Mouse (Mus musculus) CD4-positive helper T cell, adult 2 months (primary cell): ENCODE results near the gene Naa30.
A peak's percentile ranks its signal among the peaks of the same experiment; 100 is the strongest.
"Not testable (repeated sequence)": the region's sequence is repeated elsewhere in the genome, so short reads cannot be mapped to it uniquely, and the experiment has no call there.

Source experiments
- DNase-seq: peaks from one replicate; pipeline ENCODE4 v3.0.0-alpha.2; 2012; ENCODE audit warnings: low read depth, missing footprints, low spot score

Naa30 gene

DNA sequence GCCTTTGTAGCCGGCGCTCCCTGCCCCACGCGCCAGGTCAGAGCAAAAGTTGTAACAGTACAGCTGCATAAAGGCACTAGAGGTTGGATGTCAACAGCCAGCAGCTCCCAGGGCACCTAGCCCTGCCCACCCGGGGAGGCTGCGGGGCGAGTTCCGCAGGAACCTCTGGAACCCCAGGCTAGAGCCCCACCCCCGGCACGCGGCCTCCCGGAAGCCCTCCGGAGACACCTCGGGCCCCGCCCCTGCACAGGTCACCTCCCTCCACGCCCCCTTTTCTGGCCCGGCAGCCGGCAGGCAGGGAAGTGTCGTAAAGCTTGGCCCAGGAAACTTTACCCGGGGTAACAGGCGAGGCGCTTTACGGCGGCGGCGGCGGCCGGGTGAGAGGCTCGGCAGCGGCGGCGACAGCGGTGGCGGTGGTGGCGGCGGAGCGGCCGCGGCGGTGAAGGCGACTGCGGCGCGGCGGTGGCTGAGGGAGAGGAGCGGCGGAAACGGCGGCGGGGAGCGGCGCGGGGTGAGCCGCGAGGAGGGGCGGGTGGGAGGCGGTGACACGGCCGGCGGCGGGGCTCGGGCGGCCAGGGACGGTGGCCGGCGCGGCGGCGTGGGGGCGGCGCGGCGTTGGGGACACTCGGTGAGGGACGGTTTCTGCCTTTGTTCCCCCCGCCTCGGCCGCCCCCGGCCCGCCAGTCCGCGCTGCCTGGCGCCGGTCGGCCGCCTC is at the start of gene Naa30:
Gene Naa30, plus strand, starts transcription at position 360 of the 715 bp plus-strand sequence.
- peak; percentile 97 for DNase-seq

DNA sequence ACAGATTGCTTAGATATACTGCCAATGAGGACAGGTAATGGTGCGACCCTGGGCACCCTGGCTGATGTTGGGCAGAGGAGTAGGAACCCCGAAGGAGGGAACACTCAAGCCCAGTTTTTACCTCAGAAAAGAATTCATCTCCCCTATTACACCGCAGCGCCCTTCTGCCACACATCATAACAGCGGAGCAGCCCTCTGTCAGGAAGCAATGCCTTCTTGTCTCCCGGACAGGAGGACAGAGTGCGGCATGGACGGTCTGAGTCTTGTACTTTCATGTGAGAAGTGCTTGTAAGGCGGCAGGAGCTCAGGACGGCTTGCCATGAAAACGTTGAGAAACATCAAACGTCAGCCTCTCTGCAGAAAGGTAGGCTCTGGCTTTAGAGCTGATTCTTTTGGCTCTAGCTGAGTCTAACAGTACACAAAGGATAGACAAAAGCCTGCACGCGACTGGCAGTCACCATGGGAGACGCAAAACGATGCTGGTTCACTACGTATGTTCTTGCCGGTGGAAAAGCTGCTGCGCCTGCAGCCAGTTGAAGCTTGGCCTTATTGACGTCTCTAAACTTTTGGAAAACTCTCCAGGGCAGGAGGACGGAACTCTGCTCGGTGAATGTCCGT is 44.8 kb upstream of the Naa30 start:
- DNase-seq, result no peak

DNA sequence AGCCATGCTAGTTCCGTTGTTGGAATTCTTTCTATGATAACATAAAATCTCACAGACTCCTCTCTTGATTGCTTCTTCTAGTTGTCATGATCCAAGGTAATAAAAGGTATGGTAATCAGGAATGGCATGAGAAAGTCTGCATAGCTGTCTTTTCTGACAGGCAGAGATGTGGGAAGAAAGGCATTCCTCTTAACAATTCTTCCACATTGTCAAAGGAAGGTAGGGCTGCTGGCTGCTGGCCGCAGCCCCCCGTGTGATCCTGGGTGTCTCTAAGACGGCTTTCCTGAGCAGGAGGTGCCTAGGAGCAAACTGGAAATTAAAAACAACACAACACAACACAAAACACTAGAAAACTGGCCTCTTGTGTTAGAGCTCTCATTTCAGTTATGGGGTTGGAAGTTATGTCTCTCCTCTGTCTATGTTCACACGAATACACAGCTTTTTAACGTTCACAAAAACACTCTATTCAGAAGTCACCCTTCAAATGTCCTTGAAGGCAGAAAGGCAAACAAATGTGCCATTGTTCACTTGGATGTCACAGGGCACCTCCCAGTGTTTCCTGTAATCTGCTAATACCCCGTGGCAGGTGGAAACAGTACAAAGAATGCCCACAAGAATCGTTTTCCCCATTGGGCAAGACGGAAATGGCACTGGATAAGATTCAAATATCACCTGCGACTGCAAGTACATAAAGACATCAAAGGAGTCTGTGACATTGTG is 43.3 kb upstream of the Naa30 start:
- no peak for DNase-seq

DNA sequence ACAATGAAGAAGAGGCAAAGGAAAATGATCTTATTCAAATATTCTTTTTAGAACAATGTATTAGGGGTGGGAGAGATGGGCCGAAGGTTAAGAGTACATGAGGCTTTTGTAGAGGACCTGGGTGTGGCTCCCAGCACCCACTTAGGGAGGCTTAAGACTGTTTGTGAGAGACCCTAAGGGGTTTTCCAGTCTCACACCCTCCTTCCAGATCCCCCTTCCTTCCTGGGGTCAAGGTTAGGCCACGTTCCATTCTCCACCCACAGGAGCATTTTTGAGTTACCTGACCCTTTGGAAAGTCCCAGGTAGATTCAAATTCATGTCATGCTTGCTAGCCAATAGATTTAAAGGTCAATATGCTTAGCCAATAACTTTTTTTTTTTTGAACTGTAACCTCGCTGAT is 39.6 kb upstream of the Naa30 start:
- DNase-seq, result no peak

DNA sequence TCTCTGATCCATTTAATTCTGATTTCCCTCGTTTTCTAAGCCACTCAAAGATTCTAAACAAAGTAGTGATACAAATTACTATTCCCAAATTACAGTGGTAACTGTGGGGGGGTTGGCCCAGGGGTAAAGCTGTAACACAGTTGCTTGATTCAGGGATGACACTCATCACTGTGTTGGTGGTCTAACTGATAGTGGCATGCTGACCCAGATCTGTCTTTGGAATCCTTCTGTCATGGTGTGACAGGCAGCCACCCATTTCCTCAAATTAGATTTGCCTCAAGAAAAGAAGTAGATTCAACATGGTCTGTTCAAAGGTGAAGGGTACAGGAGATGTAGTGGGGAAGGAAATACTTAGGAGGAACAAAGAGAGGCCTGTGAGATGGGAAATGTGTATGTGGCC is 33.9 kb upstream of the Naa30 start:
- DNase-seq, result no peak

DNA sequence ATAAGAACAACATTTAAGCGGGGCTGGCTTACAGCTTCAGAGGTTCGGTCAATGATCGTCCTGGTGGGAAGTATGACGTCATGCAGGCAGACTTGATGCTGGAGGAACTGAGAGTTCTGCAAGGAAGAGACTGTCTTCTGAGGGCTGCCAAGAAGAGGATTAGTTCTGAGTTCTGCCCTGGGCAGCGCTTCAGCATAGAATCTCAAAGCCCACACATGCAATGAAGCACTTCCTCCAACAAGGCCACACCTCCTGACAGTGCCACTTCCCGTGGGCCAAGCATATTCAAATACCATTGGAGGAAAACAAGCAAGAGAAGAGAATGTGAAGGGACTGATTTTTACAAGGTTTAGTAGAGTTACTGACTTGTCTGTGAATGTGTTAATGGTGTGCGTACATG is 31.3 kb upstream of the Naa30 start:
- DNase-seq, result no peak

DNA sequence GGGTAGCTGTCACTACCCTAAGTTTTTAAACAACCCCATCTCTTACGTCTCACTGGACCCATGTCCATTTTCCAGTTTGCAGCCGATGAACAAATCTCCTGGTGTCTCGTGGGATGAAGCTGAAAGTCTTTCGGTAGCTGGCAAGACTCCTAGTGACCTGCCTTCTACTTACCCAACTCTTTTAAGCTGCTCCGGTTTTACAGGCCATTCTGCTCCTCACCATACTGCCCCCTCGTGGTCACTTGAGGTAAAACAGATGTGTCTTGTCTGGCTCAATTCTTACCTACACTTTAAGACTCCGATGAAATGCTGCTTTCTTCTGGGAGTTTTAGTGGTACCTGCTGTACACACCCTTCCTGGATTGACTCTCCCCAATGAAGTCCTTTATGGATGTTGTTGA is 18.2 kb upstream of the Naa30 start:
- DNase-seq, result peak; percentile 75

DNA sequence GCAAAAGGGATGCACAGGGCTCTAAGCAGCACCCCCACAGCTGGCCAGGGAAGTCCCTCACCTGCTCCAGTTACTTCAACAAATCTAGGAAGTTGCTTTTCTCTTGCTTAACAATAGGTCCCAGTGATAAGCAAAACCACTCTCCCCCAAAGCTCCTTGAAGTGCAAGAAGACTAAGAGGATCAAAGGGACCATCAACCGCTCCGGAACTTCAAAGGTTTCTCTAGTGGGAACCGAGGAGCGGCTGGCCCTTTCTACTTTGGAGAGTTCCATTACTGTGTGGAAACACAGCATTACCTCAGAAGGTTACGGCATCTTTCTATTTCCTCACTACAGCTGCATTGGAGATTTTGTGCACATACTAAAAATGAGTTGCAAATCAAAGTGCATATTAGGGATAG is 16.5 kb upstream of the Naa30 start:
- peak; percentile 79 for DNase-seq

DNA sequence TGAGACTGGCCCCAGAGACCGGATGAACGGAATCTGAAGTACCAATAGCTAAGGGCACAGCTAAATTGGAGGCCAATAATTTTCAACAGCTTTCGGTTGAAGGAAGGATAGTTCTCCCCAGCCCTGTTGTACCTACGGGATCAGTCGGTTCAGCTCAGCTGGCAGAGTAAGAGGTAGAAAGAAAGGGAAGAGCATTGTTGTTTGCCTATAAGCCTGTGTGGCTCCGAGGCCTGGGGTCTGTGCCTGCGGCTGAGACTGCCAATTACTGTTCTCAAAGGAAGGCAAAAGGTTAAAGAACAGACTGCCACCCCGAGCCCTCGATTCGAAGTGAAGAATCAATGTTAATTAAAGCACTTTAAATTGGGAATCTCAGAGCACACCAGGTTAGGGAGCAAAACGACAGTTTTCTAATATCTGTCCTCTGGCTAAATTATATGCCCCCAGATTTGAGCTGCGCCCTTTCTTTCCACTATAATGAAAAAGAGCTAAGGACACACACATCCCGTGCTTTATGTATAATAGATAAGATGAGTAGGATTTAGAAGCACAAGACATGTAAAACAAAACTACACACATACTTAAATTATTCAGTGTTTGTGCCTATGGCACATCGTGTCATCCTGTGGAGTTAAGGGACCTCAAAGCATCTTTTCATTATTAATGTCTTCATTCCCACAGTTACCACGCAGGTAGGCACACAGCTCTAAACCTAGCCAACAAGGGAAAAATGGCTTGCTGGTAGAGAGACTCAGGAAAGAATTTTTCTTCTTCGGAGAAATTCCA is 13.7 kb upstream of the Naa30 start:
- DNase-seq, result no peak

DNA sequence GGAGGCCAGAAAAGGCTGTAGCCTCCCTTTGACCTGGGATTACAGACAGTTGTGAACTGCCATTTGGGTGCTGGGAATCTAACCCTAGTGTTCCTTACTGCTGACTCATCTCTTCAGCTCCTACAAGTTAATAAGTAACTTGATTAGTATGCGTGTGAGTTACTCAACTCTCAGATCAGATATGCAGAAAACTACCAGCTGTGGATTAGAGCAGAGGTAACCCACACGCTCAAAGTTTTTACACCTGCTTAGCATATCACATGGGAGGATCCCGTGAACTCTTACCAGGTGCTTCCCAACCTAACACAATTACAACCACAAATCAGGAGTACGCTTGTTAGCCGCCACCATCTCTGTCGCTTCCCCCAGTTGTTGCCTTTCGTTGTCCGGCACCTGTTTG is 740 bp upstream of the Naa30 start:
- no peak for DNase-seq

DNA sequence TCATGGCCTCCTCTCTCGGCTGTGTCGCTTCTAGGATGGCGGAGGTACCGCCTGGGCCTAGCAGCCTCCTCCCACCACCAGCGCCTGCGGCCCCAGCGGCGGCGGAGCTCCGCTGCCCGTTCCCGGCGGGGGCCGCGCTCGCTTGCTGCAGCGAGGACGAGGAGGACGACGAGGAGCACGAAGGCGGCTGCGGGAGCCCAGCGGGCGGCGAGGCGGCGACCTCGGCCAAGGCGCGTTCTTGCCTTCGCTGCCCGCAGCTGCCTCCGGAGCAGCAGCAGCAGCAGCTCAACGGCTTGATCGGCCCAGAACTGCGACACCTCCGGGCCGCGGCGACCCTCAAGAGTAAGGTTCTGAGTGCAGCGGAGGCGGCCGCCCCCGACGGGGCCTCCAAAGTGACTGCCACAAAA is 559 bp downstream of the Naa30 start:
- DNase-seq, result peak; percentile 80

DNA sequence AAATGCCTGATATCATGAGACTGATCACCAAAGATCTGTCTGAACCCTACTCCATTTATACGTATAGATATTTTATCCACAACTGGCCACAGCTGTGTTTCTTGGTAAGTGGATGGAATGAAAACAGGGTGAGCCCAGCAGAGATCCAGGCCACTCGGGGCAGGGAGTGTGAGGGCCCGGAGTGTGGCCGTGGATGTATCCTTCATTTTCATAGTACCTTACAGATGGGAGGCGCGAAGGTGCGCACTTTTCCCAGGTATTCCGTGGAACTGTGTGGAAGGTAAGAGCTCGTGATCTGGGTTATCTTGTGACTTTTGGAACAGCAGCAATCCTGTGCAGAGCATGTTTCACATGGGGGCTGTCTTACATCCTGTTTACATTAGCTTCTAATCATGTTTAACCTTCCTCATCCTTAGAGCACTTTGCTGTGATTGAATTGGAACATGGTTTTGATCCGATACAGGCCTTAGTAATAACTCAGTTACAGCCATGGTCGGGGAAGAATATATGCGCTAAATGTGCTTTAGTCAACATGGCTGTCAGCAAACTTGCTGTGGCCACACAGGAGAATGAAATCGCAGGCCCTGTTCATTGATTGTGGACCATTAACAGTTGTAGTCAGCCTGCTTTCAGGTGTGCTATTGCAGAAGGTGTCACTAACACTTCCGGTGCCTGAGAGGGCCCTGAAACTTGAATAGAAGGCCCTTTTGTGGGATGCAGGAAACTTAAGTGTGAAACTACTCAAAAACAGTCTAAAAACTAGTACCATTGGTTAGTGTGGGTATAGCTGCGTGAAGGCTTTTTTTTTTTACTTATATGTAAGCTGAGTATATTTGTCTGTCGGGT is 1.5 kb downstream of the Naa30 start:
- peak; percentile 43 for DNase-seq

DNA sequence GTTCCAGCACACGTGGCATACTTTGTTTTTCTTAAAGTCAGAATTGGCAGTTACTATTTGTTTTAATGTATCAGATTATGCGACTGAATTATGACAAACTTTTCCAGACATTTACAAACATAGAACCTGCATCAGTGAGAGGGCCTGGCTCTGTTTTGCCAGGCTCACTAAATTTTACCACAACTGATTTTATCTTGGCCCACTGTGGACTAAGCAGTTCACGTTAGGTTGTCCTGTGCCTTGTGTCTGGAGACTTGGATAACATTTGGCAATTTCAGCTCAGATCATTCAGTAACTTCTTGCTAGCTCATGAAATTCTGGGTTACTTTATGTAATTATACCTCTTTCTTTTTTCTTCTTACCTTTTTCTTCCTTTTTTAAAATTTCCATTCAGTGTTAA is 7.7 kb downstream of the Naa30 start:
- no peak for DNase-seq

DNA sequence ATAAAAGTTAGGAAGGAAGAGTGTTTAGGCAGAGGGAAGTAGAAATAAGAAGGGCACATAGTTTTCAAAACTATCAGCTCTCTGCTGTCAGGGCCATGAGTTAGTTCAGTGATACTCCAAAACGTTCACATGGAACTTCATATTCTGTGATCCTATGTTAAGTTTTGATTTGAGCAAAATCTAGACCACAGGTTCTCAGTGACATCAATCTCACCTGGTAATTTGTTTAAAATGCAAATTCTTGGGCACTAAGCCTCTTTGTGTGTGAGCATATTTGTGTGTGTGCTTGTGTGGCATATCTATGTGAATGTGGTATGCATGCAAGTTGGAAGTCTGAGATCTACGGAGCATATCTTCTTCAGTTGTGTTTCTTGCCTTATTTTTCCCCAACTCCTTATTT is 14.2 kb downstream of the Naa30 start:
- no peak for DNase-seq

DNA sequence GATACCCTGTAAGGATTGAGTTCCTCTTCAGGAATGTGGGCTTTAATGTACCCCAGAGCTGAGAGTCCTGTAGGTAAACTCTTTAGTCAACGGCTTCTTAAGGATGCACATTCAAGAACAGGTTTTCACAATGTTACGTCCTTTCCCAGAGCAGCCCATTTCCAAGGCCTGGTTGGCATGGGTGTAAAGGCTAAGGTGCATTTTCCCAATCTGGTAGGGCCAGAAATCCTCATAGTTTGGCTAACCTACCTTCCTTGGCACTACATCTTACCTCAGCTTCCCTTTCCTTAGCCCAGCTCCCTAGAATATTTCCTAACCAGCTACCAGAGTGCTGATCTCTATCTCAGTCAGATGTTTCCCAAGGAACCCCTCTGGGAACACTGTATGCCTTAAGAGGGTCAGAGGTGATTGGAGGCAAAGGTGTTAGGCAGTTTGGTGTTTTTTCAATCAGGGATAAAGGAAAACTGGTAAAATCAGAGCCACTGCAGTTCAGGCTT is 25.1 kb downstream of the Naa30 start:
- DNase-seq, result no peak

DNA sequence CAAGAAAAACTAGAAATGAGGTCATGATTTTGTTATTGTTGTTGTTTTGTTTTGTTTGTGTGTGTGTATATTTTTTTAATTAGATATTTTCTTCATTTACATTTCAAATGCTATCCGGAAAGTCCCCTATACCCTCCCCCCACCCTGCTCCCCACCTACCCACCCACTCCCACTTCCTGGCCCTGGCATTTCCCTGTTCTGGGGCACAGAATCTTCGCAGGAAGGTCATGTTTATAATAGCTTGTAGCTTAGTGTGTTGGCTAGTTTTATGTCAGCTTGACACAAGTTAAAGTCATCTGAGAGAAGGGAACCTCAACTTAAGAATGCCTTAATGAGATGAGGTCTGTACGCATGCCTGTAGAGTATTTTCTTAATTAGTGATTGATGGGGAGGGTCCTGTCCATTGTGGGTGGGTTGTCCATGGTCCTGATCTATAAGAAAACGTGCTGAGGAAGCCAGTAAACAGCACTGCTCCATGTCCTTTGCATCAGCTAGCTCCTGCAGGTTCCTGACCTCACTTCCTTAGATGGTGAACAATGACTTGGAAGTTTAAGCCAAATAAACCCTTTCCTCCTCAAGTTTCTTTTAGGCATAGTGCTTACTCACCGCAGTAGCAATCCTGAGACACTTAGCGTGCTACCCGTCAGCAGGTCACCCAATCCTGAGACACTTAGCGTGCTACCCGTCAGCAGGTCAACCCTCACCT is 29.2 kb downstream of the Naa30 start:
- DNase-seq, result no peak

DNA sequence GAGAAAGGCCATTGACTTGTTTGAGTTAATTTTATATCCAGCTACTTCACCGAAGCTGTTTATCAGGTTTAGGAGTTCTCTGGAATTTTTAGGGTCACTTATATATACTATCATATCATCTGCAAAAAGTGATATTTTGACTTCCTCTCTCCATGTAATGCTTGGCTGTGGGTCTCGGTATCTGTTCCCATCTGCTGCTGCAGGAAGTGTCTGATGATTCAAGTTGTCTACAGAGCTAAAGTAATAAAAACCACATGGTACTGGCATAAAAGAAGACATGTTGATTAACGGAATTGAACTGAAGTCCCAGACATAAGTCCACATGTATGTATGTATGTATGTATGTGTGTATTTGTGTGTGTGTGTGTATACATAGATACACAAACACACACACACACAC is 38.2 kb downstream of the Naa30 start:
- not testable (repeated sequence) for DNase-seq

DNA sequence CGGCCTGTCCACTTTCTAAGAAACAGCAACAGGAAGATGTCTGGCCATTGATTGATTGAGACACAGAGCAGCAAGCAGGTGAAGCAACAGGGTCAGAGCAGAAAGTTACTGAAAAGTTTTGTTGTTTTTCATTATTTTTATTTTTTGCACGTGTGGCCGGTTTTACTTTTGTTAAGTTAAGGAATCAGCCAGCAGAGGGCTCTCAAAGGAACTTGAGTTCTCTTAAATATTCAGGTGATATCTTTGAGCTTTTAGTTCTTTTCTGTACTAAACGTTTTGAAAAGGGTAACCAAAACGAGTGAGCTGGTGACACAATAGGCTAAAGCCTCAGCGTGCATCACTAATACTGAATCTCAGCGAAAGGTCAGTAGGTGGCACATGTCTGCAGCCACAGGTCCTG is 46.7 kb downstream of the Naa30 start:
- DNase-seq, result peak; percentile 21

DNA sequence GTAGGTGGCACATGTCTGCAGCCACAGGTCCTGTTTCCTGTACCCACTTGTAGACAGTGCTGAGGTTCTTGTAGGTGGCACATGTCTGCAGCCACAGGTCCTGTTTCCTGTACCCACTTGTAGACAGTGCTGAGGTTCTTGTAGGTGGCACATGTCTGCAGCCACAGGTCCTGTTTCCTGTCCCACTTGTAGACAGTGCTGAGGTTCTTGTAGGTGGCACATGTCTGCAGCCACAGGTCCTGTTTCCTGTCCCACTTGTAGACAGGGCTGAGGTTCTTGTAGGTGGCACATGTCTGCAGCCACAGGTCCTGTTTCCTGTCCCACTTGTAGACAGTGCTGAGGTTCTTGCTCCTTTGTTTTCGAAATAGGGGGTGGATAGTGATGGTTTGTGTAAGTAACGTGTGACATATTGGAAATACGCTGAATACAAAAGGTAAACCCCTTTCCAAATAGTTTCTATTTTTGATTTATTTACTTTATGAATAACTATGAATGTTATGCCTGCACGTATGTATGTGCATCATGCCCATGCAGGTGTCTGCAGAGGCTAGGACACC is 47.5 kb downstream of the Naa30 start:
- DNase-seq, result peak; percentile 40

DNA sequence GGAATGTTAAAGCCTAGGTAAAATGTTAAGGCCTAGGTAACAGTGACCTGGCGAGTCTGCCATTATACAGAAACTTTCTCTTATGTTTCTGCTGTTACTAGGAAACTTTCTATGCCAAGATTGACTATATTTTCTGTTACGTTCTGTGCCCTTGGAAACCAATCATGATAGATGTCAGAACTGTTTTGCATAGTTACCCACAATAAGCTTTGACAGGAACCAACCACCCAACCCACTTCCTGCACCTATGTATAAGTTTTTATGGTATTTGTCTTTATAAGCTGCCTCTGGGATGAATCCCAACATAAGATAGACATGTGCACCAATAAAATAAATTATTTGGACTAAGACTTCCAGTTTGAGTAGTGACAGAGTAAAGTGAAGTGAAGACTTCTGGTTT is 49.7 kb downstream of the Naa30 start:
- peak; percentile 84 for DNase-seq
